Mouse (Mus musculus) ovary, adult 18-20 months (tissue): ENCODE data around the gene Ube2c.

ENCODE experiments used
- DNase-seq: peaks from one replicate; pipeline ENCODE4 v3.0.0; 2022; ENCODE audit warnings: low spot score, mixed read lengths

The Ube2c gene

GRCm38 (mm10) chr2:164822636-164823165 is 53.0 kb downstream of the Ube2c start, which contains the start of gene Zswim1:
Gene Zswim1, plus strand, starts transcription at chr2:164822686.
- peak; percentile 97 for DNase-seq

DNA sequence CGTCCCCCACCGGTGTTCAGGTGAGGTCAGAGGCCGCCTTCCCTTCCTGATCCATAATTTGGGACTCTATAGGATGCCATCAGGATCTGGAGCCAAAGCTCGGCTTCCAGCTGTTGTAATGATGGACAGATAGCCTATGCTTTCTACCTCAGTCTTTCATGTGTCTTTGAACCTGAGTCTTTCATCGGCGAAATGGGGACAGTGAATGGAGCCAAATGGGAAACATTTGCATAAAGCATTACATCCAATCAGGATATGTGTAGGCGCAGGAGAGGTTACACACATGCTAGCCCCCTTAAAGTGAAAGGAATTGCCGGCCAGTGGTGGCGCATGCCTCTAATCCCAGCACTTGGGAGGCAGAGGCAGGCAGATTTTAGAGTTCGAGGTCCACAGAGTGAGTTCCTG is 53.5 kb downstream of the Ube2c start:
- no peak for DNase-seq

- DNase-seq, result no peak
Measured at GRCm38 (mm10) chr2:164823969-164824368, 54.3 kb downstream of the Ube2c start.

- DNase-seq, result no peak
Measured at GRCm38 (mm10) chr2:164825521-164825920, 55.8 kb downstream of the Ube2c start.

- no peak for DNase-seq
Measured at GRCm38 (mm10) chr2:164827146-164827850, 57.6 kb downstream of the Ube2c start.
